Mouse (Mus musculus) spleen, adult 2 months (tissue): Measurements from ENCODE around the gene Timm44.

Experiments used
- CTCF ChIP-seq: fragments of 200-500 bp; IDR thresholded peaks from 2 replicates; pipeline ENCODE4 v1.5.1; 2011; ENCODE audit warnings: mild to moderate bottlenecking, inconsistent platforms; ENCODE audit not compliant: insufficient read depth, insufficient read length, insufficient replicate concordance; ENCODE audit errors: extremely low read depth
- POLR2A ChIP-seq: fragments of 200-500 bp; IDR thresholded peaks from 2 replicates; pipeline ENCODE4 v1.6.1; 2011; ENCODE audit warnings: low read depth, low read length, inconsistent platforms

GRCm38 (mm10) chr8:4212809-4213209 lies 62.9 kb downstream of the Timm44 start:
- no peak for TF ChIP-seq POLR2A
- TF ChIP-seq CTCF, result no peak
